Mouse (Mus musculus): ENCODE measurements around the gene Rgn. TPM values are rescaled to one million over a fixed set of nuclear protein-coding genes. Genes with fewer than 3 reads are reported as not detected.

Gene Rgn
- total RNA-seq (2021): under 1 TPM; 0.22 to 0.54 TPM
- long read RNA-seq, experiment 1: 0 reads
- long read RNA-seq, experiment 2: 0 reads

- Histone ChIP-seq H3K27ac (no peak within 1 kb of the TSS), H3K4me3 (peak within 1 kb of the TSS; percentile 50)
- no peak for DNase-seq (ENCODE audit: low spot score in 2 of 2)
- no peak for TF ChIP-seq CTCF (conservative IDR thresholded peaks at IDR 0.05)
Observed at GRCm38 (mm10) chrX:20549532-20549931, at the start of gene Rgn. Gene Rgn (plus strand): TSS chrX:20549787.

GRCm38 (mm10) chrX:20520290-20520939 lies 29.2 kb upstream of the Rgn start:
- TF ChIP-seq CTCF (conservative IDR thresholded peaks at IDR 0.05): no peak
- no peak for DNase-seq (ENCODE audit: low spot score in 2 of 2)
- H3K27ac ChIP-seq: no peak overlapping the region
- no peak overlapping the region for H3K4me3 ChIP-seq

GRCm38 (mm10) chrX:20521578-20521977 lies 28.0 kb upstream of the Rgn start:
- H3K4me3 ChIP-seq: no peak overlapping the region
- H3K27ac ChIP-seq: no peak overlapping the region
- no peak for TF ChIP-seq CTCF (conservative IDR thresholded peaks at IDR 0.05)
- no peak for DNase-seq (ENCODE audit: low spot score in 2 of 2)

- Histone ChIP-seq H3K27ac (no peak overlapping the region), H3K4me3 (no peak overlapping the region)
- no peak for TF ChIP-seq CTCF (conservative IDR thresholded peaks at IDR 0.05)
- no peak for DNase-seq (ENCODE audit: low spot score in 2 of 2)
Observed at GRCm38 (mm10) chrX:20532621-20533020, 17.0 kb upstream of the Rgn start.

GRCm38 (mm10) chrX:20543867-20544266 lies 5.7 kb upstream of the Rgn start:
- DNase-seq (ENCODE audit: low spot score in 2 of 2): no peak
- no peak overlapping the region for H3K27ac ChIP-seq
- TF ChIP-seq CTCF (conservative IDR thresholded peaks at IDR 0.05): no peak
- H3K4me3 ChIP-seq: no peak overlapping the region

GRCm38 (mm10) chrX:20547609-20548008 lies 2.0 kb upstream of the Rgn start:
- H3K4me3 ChIP-seq: peak overlapping the region; percentile 50
- DNase-seq (ENCODE audit: low spot score in 2 of 2): no peak
- TF ChIP-seq CTCF (conservative IDR thresholded peaks at IDR 0.05): no peak
- no peak overlapping the region for H3K27ac ChIP-seq

GRCm38 (mm10) chrX:20548011-20548879 lies 1.3 kb upstream of the Rgn start:
- DNase-seq (ENCODE audit: low spot score in 2 of 2): no peak
- TF ChIP-seq CTCF (conservative IDR thresholded peaks at IDR 0.05): no peak
- Histone ChIP-seq H3K4me3 (peak overlapping the region; percentile 50), H3K27ac (no peak overlapping the region)

GRCm38 (mm10) chrX:20548880-20549440 lies 627 bp upstream of the Rgn start:
- no peak overlapping the region for H3K27ac ChIP-seq
- DNase-seq (ENCODE audit: low spot score in 2 of 2): no peak
- peak overlapping the region; percentile 50; the same call in 1 of the 2 replicates for H3K4me3 ChIP-seq
- TF ChIP-seq CTCF (conservative IDR thresholded peaks at IDR 0.05): no peak

GRCm38 (mm10) chrX:20552199-20552598 lies 2.6 kb downstream of the Rgn start:
- no peak for DNase-seq (ENCODE audit: low spot score in 2 of 2)
- Histone ChIP-seq H3K4me3 (no peak overlapping the region), H3K27ac (no peak overlapping the region)
- TF ChIP-seq CTCF (conservative IDR thresholded peaks at IDR 0.05): no peak

GRCm38 (mm10) chrX:20561846-20562245 lies 12.3 kb downstream of the Rgn start:
- DNase-seq (ENCODE audit: low spot score in 2 of 2): no peak
- Histone ChIP-seq H3K27ac (no peak overlapping the region), H3K4me3 (no peak overlapping the region)
- peak; percentile 73 for TF ChIP-seq CTCF (conservative IDR thresholded peaks at IDR 0.05)

GRCm38 (mm10) chrX:20563941-20564340 lies 14.4 kb downstream of the Rgn start:
- H3K4me3 ChIP-seq: no peak overlapping the region
- H3K27ac ChIP-seq: no peak overlapping the region
- DNase-seq (ENCODE audit: low spot score in 2 of 2): no peak
- TF ChIP-seq CTCF (conservative IDR thresholded peaks at IDR 0.05): no peak

- Histone ChIP-seq H3K27ac (no peak overlapping the region), H3K4me3 (no peak overlapping the region)
- no peak for DNase-seq (ENCODE audit: low spot score in 2 of 2)
- no peak for TF ChIP-seq CTCF (conservative IDR thresholded peaks at IDR 0.05)
Observed at GRCm38 (mm10) chrX:20571024-20571423, 21.4 kb downstream of the Rgn start.

GRCm38 (mm10) chrX:20572683-20573082 lies 23.1 kb downstream of the Rgn start:
- no peak for TF ChIP-seq CTCF (conservative IDR thresholded peaks at IDR 0.05)
- no peak for DNase-seq (ENCODE audit: low spot score in 2 of 2)
- Histone ChIP-seq H3K27ac (no peak overlapping the region), H3K4me3 (no peak overlapping the region)

Data from layer of hippocampus, adult 2 months (tissue).